Mouse (Mus musculus) cerebellum, adult 2 months (tissue): Measurements from ENCODE around the gene Gnai3. TPM values are rescaled to one million over a fixed set of nuclear protein-coding genes. Genes with fewer than 3 reads are reported as not detected.

Source experiments
- DNase-seq, 2 experiments: peaks; one replicate each; pipeline ENCODE4 v3.0.0; 2021
- H3K27ac ChIP-seq: fragments of 200-500 bp; 2 replicates; pipeline ENCODE4 v1.5.1; 2012; ENCODE audit warnings: low read length, control low read depth, inconsistent platforms; ENCODE audit not compliant: insufficient read depth
- H3K27me3 ChIP-seq: fragments of 200-500 bp; 2 replicates; pipeline ENCODE4 v1.6.1; 2012; ENCODE audit warnings: inconsistent platforms, mild to moderate bottlenecking, low read length, moderate library complexity; ENCODE audit not compliant: control insufficient read depth, insufficient read depth
- H3K4me1 ChIP-seq: fragments of 200-500 bp; 2 replicates; pipeline ENCODE4 v1.6.1; 2011; ENCODE audit warnings: low read length; ENCODE audit not compliant: control insufficient read depth, insufficient read depth
- H3K4me3 ChIP-seq: fragments of 200-500 bp; replicated peaks from 2 replicates; pipeline ENCODE3; 2011; ENCODE audit warnings: mild to moderate bottlenecking, low read depth, low read length, control low read depth; ENCODE audit not compliant: insufficient read depth
- CTCF ChIP-seq: fragments of 200-500 bp; IDR thresholded peaks from 2 replicates; pipeline ENCODE4 v1.5.1; 2011; ENCODE audit warnings: low read depth, mild to moderate bottlenecking, control low read depth, low read length, moderate library complexity, borderline replicate concordance; ENCODE audit not compliant: insufficient read depth
- POLR2A ChIP-seq: fragments of 200-500 bp; IDR thresholded peaks from 2 replicates; pipeline ENCODE4 v1.6.1; 2011; ENCODE audit warnings: low read length, control low read depth, borderline replicate concordance; ENCODE audit not compliant: insufficient read depth
- WGBS: fragments of 180-500 bp; shearing (Covaris S2); methylation state at CpG from one replicate; pipeline ENCODE4 v1.1.7; 2018; 5-methylcytosine and 5-hydroxymethylcytosine counted together
- polyA plus RNA-seq: library from polyadenylated mRNA; depleted of rRNA; stranded (reverse); fragments of >200 nt; gene quantifications from 2 replicates; pipeline ENCODE4 v1.2.3, GENCODE M21; 2012

Gene Gnai3
- polyA plus RNA-seq, 1 experiment: 25.6 TPM

DNA sequence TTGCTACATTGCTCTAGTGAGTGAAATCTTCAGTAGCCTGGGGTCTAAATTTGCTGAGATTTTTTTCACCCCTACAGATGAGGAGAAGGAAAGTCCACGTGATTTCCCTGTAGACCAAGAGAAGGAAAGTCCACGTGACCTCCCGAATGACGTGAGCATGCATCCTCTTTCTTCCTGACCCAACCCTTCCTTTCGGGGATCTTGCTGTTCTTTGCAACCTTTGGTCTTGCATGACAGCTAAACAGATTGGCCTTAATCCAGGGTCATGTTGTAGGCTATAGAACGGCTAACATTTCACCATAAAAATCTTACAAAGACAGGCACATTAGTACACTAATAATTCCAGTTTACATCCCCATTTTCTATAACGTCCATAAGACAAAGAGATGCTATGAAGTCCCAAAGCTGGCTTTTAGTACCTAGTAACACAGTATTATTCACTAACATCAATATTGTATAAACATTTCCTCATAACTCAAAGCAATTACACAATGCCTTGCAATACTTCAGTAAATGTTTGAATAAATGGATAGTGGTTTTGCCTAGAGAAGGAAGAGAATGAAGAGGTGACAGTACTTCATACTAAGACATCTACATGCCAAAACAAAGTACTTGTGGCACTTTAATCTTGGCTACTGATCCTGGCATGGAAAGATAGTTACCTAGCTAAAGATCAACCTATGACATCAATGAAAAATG lies 32.2 kb downstream of the Gnai3 start:
- Histone ChIP-seq H3K27ac (no peak overlapping the region), H3K4me1 (no peaks in the 10 kb centered on the region), H3K27me3 (no peaks in the 10 kb centered on the region), H3K4me3 (no peak overlapping the region)
- WGBS: 85% methylated on average over 7 of the region's 7 CpGs
- no peak for TF ChIP-seq POLR2A
- no peak for TF ChIP-seq CTCF
- DNase-seq: no peak

GRCm38 (mm10) chr3:108112666-108113065 lies 33.3 kb downstream of the Gnai3 start:
- TF ChIP-seq CTCF (no peak), POLR2A (no peak)
- H3K4me1 ChIP-seq: no peaks in the 10 kb centered on the region
- H3K27ac ChIP-seq: no peak overlapping the region
- DNase-seq: no peak
- H3K27me3 ChIP-seq: no peaks in the 10 kb centered on the region
- 67% methylated on average over 4 of the region's 4 CpGs for WGBS
- H3K4me3 ChIP-seq: no peak overlapping the region

- no peaks in the 10 kb centered on the region for H3K4me1 ChIP-seq
- 88% methylated on average over 7 of the region's 7 CpGs for WGBS
- no peak for TF ChIP-seq CTCF
- no peak for TF ChIP-seq POLR2A
- H3K27ac ChIP-seq: no peak overlapping the region
- no peak overlapping the region for H3K4me3 ChIP-seq
- H3K27me3 ChIP-seq: no peaks in the 10 kb centered on the region
- DNase-seq: no peak
Observed at GRCm38 (mm10) chr3:108112246-108112645, 33.7 kb downstream of the Gnai3 start.

- DNase-seq: no peak
- 86% methylated on average over 5 of the region's 5 CpGs for WGBS
- Histone ChIP-seq H3K27me3 (no peaks in the 10 kb centered on the region), H3K27ac (no peak overlapping the region), H3K4me3 (no peak overlapping the region), H3K4me1 (no peaks in the 10 kb centered on the region)
- no peak for TF ChIP-seq POLR2A
- no peak for TF ChIP-seq CTCF
Observed at GRCm38 (mm10) chr3:108111320-108111719, 34.6 kb downstream of the Gnai3 start.

DNA sequence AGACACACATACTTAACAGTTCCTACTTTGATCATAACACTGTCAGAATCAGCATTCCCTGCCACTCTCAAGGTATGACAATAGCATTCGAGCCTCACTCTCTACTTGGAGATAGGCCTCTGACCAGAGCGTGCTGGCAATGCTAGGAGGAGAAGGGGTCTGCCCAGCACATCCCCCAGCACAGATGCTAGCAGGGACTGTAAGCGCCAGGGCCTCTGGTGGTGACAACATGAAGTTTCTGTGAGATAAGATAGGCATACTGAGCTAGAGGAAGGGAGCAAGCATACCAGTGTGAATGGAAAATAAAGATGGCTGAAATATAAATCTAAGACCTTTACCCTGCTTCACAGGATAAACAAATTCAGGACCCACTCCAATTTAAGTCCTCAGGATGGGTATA lies 40.7 kb downstream of the Gnai3 start:
- Histone ChIP-seq H3K4me3 (no peak overlapping the region), H3K27me3 (no peaks in the 10 kb centered on the region), H3K4me1 (no peaks in the 10 kb centered on the region), H3K27ac (no peak overlapping the region)
- DNase-seq: no peak
- 78% methylated on average over 3 of the region's 3 CpGs for WGBS
- TF ChIP-seq CTCF: no peak
- no peak for TF ChIP-seq POLR2A

GRCm38 (mm10) chr3:108102075-108102474 lies 43.9 kb downstream of the Gnai3 start:
- WGBS: 81% methylated on average over 6 of the region's 6 CpGs
- no peak overlapping the region for H3K27ac ChIP-seq
- no peaks in the 10 kb centered on the region for H3K4me1 ChIP-seq
- no peaks in the 10 kb centered on the region for H3K27me3 ChIP-seq
- H3K4me3 ChIP-seq: no peak overlapping the region
- DNase-seq: no peak
- TF ChIP-seq CTCF (no peak), POLR2A (no peak)

GRCm38 (mm10) chr3:108101594-108101993 lies 44.4 kb downstream of the Gnai3 start:
- no peak for DNase-seq
- TF ChIP-seq CTCF: no peak
- Histone ChIP-seq H3K27ac (no peak overlapping the region), H3K4me3 (no peak overlapping the region), H3K4me1 (no peaks in the 10 kb centered on the region), H3K27me3 (no peaks in the 10 kb centered on the region)
- WGBS: 31% methylated on average over 3 of the region's 3 CpGs

DNA sequence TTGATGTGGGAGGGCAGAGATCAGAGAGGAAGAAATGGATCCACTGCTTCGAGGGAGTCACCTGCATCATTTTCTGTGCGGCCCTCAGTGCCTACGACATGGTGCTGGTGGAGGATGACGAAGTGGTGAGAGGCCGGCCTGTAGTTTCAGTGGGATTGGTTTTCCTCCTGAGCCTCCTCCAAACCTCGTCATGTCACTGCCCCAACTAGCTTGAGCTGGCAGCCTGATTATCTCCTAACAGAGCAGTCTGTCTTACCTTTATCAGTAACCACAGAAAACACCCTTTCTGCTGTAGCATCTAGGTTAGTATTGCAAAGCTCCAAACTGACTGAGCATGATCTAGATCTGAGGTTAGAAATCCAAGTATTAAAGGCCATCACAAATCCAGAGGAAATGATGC lies 47.6 kb downstream of the Gnai3 start:
- Histone ChIP-seq H3K27me3 (no peaks in the 10 kb centered on the region), H3K27ac (no peak overlapping the region), H3K4me1 (no peaks in the 10 kb centered on the region), H3K4me3 (no peak overlapping the region)
- no peak for DNase-seq
- TF ChIP-seq POLR2A (no peak), CTCF (no peak)
- WGBS: 85% methylated on average over 6 of the region's 6 CpGs

DNA sequence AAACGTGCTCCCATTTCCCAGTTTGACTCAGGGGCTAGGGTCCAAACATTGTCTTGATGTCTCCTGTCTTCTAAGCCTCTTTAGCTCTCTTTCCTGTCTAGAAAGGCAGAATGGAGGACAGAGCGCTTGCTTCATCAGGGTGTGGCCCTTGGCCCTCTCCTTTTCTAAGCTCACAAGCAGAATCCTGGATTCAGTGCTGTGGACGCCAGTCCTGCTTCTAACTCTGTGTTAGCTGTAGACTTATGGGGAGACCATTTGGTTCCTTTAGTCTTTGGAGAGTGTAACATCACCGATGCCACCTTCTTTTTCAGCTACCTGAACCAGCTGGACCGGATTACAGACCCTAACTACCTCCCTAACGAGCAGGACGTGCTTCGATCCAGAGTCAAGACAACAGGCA lies 48.3 kb downstream of the Gnai3 start:
- WGBS: 91% methylated on average over 8 of the region's 8 CpGs
- TF ChIP-seq CTCF (no peak), POLR2A (no peak)
- no peak overlapping the region for H3K27ac ChIP-seq
- no peaks in the 10 kb centered on the region for H3K4me1 ChIP-seq
- no peak overlapping the region for H3K4me3 ChIP-seq
- DNase-seq: no peak
- no peaks in the 10 kb centered on the region for H3K27me3 ChIP-seq
